Mouse (Mus musculus) erythroblast, embryonic 14.5 days (primary cell): Measurements from ENCODE around the gene Polr2e.

Experiments used
- GATA1 ChIP-seq: IDR thresholded peaks from 2 replicates; pipeline ENCODE4 v1.6.1; 2012; ENCODE audit warnings: low read length, inconsistent platforms, mixed read lengths
- TAL1 ChIP-seq: IDR thresholded peaks from 3 replicates; pipeline ENCODE4 v1.6.1; 2012; ENCODE audit warnings: low read length, inconsistent platforms, mixed read lengths

GRCm38 (mm10) chr10:80013609-80014008 is 26.0 kb downstream of the Polr2e start:
- TF ChIP-seq TAL1 (no peak), GATA1 (no peak)
